Mouse (Mus musculus) liver, embryonic 14.5 days (tissue): ENCODE measurements around the gene Aoc2. TPM values are rescaled to one million over a fixed set of nuclear protein-coding genes. Genes with fewer than 3 reads are reported as not detected.
"Not testable (repeated sequence)": the region's sequence is repeated elsewhere in the genome, so short reads cannot be mapped to it uniquely, and the experiment has no call there.

Experiments
- ATAC-seq: fragments of 200-750 bp; cut with Nextera tagmentation; 2 replicates; pipeline ENCODE4 v1.8.0; 2017; ENCODE audit warnings: moderate number of reproducible peaks, mild to moderate bottlenecking, moderate library complexity; ENCODE audit not compliant: insufficient read depth
- DNase-seq, 3 experiments: peaks; one replicate each; pipeline ENCODE4 v3.0.0-alpha.2; 2012 to 2013; ENCODE audit warnings: low read depth in 3 of 3, low spot score in 3 of 3
- H3K27ac ChIP-seq: fragments of 300-500 bp; sonication (generic); 2 replicates; pipeline ENCODE4 v1.5.1; 2014; ENCODE audit warnings: moderate library complexity, mild to moderate bottlenecking, control low read depth, inconsistent platforms
- H3K27me3 ChIP-seq: fragments of 300-500 bp; sonication (generic); 2 replicates; pipeline ENCODE4 v1.6.1; 2014; ENCODE audit warnings: mild to moderate bottlenecking, low read length, moderate library complexity; ENCODE audit not compliant: control insufficient read depth, insufficient read depth
- H3K36me3 ChIP-seq: fragments of 300-500 bp; sonication (generic); replicated peaks from 2 replicates; pipeline ENCODE4 v1.6.1; 2014; ENCODE audit warnings: low read depth; ENCODE audit not compliant: control insufficient read depth, insufficient read depth
- H3K4me1 ChIP-seq, 2 experiments: fragments of 200-500 bp in 1 of 2; fragments of 300-500 bp in 1 of 2; sonication (generic) in 1 of 2; replicated peaks; 2 replicates each; pipeline ENCODE4 v1.6.1; 2012 to 2014; ENCODE audit warnings: antibody characterized with exemption in 1 of 2, inconsistent platforms in 1 of 2, low read length in 1 of 2; ENCODE audit not compliant: control insufficient read depth in 2 of 2, insufficient read depth in 2 of 2
- H3K4me2 ChIP-seq: fragments of 300-500 bp; sonication (generic); 2 replicates; pipeline ENCODE4 v1.6.1; 2014; ENCODE audit warnings: low read depth, mild to moderate bottlenecking, control low read depth, moderate library complexity
- H3K4me3 ChIP-seq, 2 experiments: fragments of 200-500 bp in 1 of 2; fragments of 300-500 bp in 1 of 2; sonication (generic) in 1 of 2; 2 replicates each; pipeline ENCODE4 v1.5.1; 2012 to 2014; ENCODE audit warnings: low read depth in 2 of 2, low read length in 2 of 2, mild to moderate bottlenecking in 2 of 2, control low read depth in 1 of 2, inconsistent platforms in 1 of 2, moderate library complexity in 1 of 2; ENCODE audit not compliant: insufficient read depth in 1 of 2
- H3K9ac ChIP-seq: fragments of 300-500 bp; sonication (generic); replicated peaks from 2 replicates; pipeline ENCODE4 v1.6.1; 2014; ENCODE audit warnings: mild to moderate bottlenecking, control low read depth, moderate library complexity
- H3K9me3 ChIP-seq: fragments of 300-500 bp; sonication (generic); 2 replicates; pipeline ENCODE4 v1.6.1; 2016; ENCODE audit warnings: low read length, mixed read lengths; ENCODE audit not compliant: control insufficient read depth
- CTCF ChIP-seq: IDR thresholded peaks from 2 replicates; pipeline ENCODE4 v1.5.1; 2016; ENCODE audit warnings: antibody characterized with exemption, low read depth, control low read depth
- EP300 ChIP-seq: IDR thresholded peaks from 2 replicates; pipeline ENCODE4 v1.6.1; 2016; ENCODE audit warnings: antibody characterized with exemption, low read depth
- WGBS: fragments of 180-500 bp; shearing (Covaris S2); extraction: QIAGEN DNeasy Blood & Tissue Kit; methylation state at CpG from one replicate; pipeline ENCODE4 v1.1.7; 2014; ENCODE audit not compliant: insufficient replicate concordance; 5-methylcytosine and 5-hydroxymethylcytosine counted together
- polyA plus RNA-seq, 2 experiments: library from polyadenylated mRNA; depleted of rRNA in 1 of 2; stranded (reverse) in 1 of 2; unstranded in 1 of 2; fragments of >200 nt; fragmentation: Nextera tagmentation in 1 of 2; extraction: Ambion mirVana in 1 of 2; gene quantifications; 2 replicates each; pipeline versions ENCODE4 v1.2.1 to v1.2.3; 2012 to 2014

Aoc2 gene
- polyA plus RNA-seq, 2 experiments: 1.0 to 4.7 TPM

DNA sequence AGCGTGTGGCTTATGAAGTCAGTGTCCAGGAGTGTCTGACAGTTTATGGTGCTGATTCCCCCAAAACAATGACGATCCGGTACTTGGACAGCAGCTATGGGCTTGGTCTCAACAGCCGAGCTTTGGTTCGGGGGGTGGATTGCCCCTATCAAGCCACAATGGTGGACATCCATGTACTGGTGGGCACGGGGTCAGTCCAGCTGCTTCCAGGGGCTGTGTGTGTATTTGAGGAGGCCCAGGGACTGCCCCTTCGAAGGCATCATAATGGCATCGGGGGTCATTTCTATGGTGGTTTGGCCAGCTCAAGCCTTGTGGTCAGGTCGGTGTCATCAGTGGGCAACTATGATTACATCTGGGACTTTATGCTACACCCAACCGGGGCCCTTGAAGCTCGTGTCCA is 1.3 kb downstream of the Aoc2 start:
- ATAC-seq: no peak
- Histone ChIP-seq H3K9ac (no peak overlapping the region), H3K27ac (no peak overlapping the region), H3K4me1 (no peaks in the 10 kb centered on the region), H3K4me2 (no peak overlapping the region), H3K9me3 (no peaks in the 10 kb centered on the region), H3K27me3 (no peaks in the 10 kb centered on the region), H3K4me3 (no peak overlapping the region), H3K36me3 (peaks cover 47% of the 10 kb centered on the region)
- TF ChIP-seq CTCF (no peak), EP300 (no peak)
- WGBS: 78% methylated on average over 11 of the region's 11 CpGs
- no peak for DNase-seq

DNA sequence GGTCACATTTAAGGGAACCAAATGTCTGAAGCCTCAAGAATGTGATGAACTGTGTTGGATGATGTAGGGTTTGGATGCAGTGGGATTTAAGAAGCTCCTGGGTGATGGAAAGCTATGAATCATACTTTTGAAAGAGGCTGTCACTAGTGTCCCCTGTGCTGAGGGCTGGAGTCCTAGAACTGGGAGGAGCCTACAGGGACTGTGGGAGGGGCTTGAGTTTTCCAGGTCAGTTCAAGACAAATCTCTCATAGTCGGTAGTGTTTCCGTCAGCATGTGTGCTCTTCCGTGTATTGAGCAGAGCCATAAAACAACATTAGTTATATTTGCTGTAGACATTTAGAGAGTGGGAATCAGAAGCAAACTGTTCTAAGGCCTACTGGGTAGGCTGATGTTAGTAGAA is 2.4 kb downstream of the Aoc2 start:
- no peaks in the 10 kb centered on the region for H3K9me3 ChIP-seq
- H3K27ac ChIP-seq: no peak overlapping the region
- no peak overlapping the region for H3K4me2 ChIP-seq
- ATAC-seq (no peak), DNase-seq (no peak)
- H3K27me3 ChIP-seq: no peaks in the 10 kb centered on the region
- no peaks in the 10 kb centered on the region for H3K4me1 ChIP-seq
- H3K9ac ChIP-seq: no peak overlapping the region
- no peak overlapping the region for H3K4me3 ChIP-seq
- peaks cover 35% of the 10 kb centered on the region for H3K36me3 ChIP-seq
- TF ChIP-seq CTCF (no peak), EP300 (no peak)
- WGBS: 58% methylated on average over 3 of the region's 3 CpGs

DNA sequence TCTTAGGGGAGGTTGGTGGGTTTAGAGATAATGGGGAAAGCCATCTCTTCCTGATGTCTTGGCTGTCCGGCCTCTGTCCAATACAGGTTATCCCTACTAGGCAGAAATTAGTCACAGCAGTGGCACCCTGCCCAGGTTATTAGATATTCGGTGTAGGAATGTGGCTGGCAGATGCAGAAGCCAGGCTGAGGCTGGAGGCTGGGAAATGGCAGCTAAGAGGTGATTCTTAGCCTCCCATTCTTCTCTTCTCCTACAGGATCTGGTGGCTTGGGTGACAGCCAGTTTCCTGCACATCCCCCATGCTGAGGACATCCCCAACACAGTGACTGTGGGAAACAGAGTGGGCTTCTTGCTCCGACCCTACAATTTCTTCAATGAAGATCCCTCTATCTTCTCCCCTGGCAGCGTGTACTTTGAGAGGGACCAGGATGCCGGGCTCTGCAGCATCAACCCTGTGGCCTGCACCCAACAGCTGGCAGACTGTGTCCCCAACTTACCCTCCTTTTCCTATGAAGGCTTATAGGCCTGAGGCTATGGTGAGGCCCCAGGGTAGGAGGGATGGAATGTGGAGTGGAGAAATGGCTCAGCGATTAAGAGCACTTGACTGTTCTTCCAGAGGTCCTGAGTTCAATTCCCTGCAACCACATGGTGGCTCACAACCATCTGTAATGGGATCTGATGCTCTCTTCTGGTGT is 4.2 kb downstream of the Aoc2 start:
- ATAC-seq (no peak), DNase-seq (no peak)
- no peak overlapping the region for H3K4me2 ChIP-seq
- no peaks in the 10 kb centered on the region for H3K9me3 ChIP-seq
- no peak overlapping the region for H3K9ac ChIP-seq
- H3K27me3 ChIP-seq: no peaks in the 10 kb centered on the region
- H3K4me1 ChIP-seq: no peaks in the 10 kb centered on the region
- 84% methylated on average over 6 of the region's 6 CpGs for WGBS
- no peak overlapping the region for H3K27ac ChIP-seq
- H3K36me3 ChIP-seq: peaks cover 17% of the 10 kb centered on the region
- H3K4me3 ChIP-seq: no peak overlapping the region
- TF ChIP-seq CTCF (no peak), EP300 (no peak)

DNA sequence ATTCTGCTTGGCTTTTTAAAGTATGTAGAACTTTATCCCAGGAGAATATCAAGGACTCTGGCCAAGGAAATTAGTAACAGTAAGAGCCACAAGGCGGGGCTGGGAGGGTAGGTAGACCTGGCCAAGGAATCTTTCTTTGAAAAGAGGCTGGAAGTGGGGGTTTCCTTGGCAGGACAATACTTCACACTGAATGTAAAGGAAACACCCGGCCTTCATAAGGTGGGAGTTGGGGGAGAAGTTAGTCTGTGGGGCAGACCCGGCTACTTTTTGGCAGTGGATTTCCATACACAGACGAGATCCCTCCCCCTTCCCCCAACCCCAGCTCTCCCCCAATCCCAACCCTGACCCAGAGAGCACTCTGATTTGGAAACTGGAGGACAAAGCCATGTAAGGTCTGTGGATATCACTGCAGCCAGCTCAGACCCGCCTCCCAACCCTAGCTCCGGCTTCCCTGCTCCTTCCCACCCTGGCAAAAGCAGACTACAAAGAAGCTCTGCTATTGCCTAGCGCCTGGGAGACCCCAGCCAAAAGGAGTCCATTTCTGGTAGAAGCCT is 5.6 kb downstream of the Aoc2 start, which contains the start of gene Aoc3:
Gene Aoc3 (plus strand): TSS at position 235 of the 554 bp plus-strand sequence.
- no peak for ATAC-seq
- Histone ChIP-seq H3K4me3 (no peak within 1 kb of the TSS), H3K27me3 (no peaks in the 10 kb centered on the region), H3K4me1 (no peaks in the 10 kb centered on the region), H3K36me3 (peaks cover 4% of the 10 kb centered on the region), H3K9me3 (no peaks in the 10 kb centered on the region), H3K4me2 (no peak within 1 kb of the TSS), H3K9ac (no peak within 1 kb of the TSS), H3K27ac (no peak within 1 kb of the TSS)
- WGBS: 64% methylated on average over 7 of the region's 7 CpGs
- no peak for TF ChIP-seq EP300
- no peak for TF ChIP-seq CTCF
- DNase-seq: no peak

DNA sequence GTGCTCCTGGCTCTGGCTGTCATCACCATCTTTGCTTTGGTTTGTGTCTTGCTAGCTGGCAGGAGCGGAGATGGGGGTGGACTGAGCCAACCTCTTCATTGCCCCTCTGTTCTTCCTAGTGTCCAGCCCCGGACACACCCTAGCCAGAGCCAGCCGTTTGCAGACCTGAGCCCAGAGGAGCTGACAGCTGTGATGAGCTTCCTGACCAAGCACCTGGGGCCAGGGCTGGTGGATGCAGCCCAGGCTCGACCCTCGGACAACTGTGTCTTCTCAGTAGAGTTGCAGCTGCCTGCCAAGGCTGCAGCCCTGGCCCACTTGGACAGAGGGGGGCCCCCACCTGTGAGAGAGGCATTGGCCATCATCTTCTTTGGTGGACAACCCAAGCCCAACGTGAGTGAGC is 6.1 kb downstream of the Aoc2 start:
- not testable (repeated sequence) for H3K4me2 ChIP-seq, H3K9ac ChIP-seq, H3K27ac ChIP-seq, H3K4me3 ChIP-seq, ATAC-seq, H3K27me3 ChIP-seq, DNase-seq, H3K4me1 ChIP-seq, H3K36me3 ChIP-seq, H3K9me3 ChIP-seq
- WGBS: 72% methylated on average over 6 of the region's 6 CpGs
